Mouse (Mus musculus) urinary bladder, adult 2 months (tissue): Measurements from ENCODE around the gene Neurl3. TPM values are rescaled to one million over a fixed set of nuclear protein-coding genes. Genes with fewer than 3 reads are reported as not detected.

ENCODE experiments used
- polyA plus RNA-seq: library from polyadenylated mRNA; depleted of rRNA; stranded (reverse); fragments of >200 nt; gene quantifications from 2 replicates; pipeline ENCODE4 v1.2.3, GENCODE M21; 2012; rRNA removed

Neurl3 gene
- polyA plus RNA-seq, 1 experiment = 12.5 TPM

Other genes with a start within 250 kb of the Neurl3 start
- 29.0 and 30.1 TPM in 2 replicates for gene Hs6st1, start 206.3 kb downstream of the Neurl3 start, polyA plus RNA-seq
- 20.6 and 25.2 TPM in 2 replicates for gene Uggt1, start 30.0 kb downstream of the Neurl3 start, polyA plus RNA-seq
- 7.4 and 8.1 TPM in 2 replicates for gene Arid5a, start 33.1 kb upstream of the Neurl3 start, polyA plus RNA-seq
- gene Kansl3, start 94.5 kb upstream of the Neurl3 start, polyA plus RNA-seq = 47.3 and 48.4 TPM in 2 replicates
- gene Fer1l5, start 97.6 kb upstream of the Neurl3 start, polyA plus RNA-seq = 0.18 and 0.19 TPM in 2 replicates
- gene Lman2l, start 170.6 kb upstream of the Neurl3 start, polyA plus RNA-seq = 17.6 and 20.3 TPM in 2 replicates
- 8.6 and 9.1 TPM in 2 replicates for gene Cnnm4, start 196.9 kb upstream of the Neurl3 start, polyA plus RNA-seq
- 15.2 and 17.6 TPM in 2 replicates for gene Cnnm3, start 237.2 kb upstream of the Neurl3 start, polyA plus RNA-seq